Mouse (Mus musculus) bone marrow macrophage, adult 2 months (primary cell): ENCODE results near the gene Gpr33.

Experiments used
- CTCF ChIP-seq: IDR thresholded peaks from 2 replicates; pipeline ENCODE4 v1.5.1; 2012; ENCODE audit warnings: low read depth, mild to moderate bottlenecking, low read length, moderate library complexity
- POLR2A ChIP-seq: IDR thresholded peaks from 2 replicates; pipeline ENCODE4 v1.6.1; 2012; ENCODE audit warnings: mild to moderate bottlenecking, low read depth, low read length, borderline replicate concordance

DNA sequence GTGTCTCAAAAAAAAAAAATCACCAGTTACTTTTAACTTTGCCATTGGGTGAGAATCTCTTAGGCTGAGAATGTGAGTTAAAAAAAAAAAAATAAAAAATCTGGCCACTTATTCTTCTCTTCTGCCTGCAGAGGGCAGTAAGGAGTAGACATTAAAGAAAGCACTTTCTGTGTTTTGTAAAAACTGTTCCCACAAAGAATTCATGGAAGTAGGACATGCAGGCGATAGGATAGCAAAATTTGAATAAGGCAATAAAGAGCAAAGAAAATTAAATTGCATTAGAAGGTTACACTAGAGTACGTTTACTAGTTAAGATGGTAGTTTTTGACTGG is 17.3 kb downstream of the Gpr33 start:
- TF ChIP-seq POLR2A (no peak), CTCF (no peak)
